Mouse (Mus musculus) fat pad, adult 2 months (tissue): ENCODE results near the gene Ucma.

Experiments used
- DNase-seq: peaks from one replicate; pipeline ENCODE4 v3.0.0-alpha.2; 2011; ENCODE audit warnings: low read depth, low spot score; ENCODE audit errors: extremely low read depth

Gene Ucma

DNA sequence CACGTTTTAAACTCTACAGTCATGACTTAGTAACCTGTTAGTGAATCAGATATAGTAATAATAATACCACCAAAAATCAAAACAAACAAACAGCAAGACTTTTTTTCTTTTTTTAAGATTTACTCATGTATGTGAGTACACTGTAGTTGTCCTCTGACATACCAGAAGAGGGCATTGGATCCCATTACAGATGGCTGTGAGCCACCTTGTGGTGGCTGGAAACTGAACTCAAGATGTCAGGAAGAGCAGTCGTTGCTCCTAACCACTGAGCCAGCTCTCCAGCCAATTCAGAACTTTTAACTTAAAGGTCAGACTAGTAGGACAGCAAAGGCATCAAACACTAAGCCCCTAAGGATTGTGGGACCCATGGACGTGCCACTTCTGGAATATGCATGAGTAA is 23.0 kb downstream of the Ucma start:
- DNase-seq, result no peak

GRCm38 (mm10) chr2:5001266-5001665 is 25.3 kb downstream of the Ucma start:
- DNase-seq, result no peak

DNA sequence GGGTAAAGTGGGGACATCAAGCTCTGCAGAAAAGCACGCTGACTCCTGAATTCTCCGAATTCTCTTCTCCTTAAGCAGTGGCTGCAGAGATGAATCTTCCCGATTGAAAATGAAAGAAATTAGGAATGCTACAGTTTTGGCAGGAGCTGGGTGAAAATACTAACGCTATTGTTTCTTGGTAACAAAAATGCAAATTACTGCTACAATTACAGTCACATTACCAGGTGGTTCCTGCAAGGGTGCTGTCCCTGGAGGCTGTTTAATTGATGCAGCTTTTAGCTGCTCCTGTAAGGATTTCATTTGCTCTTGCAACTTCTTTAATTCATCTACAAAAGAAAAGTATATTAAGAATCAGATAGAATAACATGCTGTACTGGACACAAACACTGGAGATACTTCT is 31.2 kb downstream of the Ucma start:
- DNase-seq, result no peak

GRCm38 (mm10) chr2:5011898-5012490 is 36.1 kb downstream of the Ucma start:
- DNase-seq, result no peak

GRCm38 (mm10) chr2:5012491-5013324 is 36.8 kb downstream of the Ucma start, which contains the start of gene Mcm10:
TSS of gene Mcm10 (minus strand) at chr2:5012791.
- peak; percentile 63 for DNase-seq

GRCm38 (mm10) chr2:5014616-5015015 is 38.7 kb downstream of the Ucma start:
- no peak for DNase-seq

- DNase-seq, result no peak
These were observed 39.6 kb downstream of the Ucma start for GRCm38 (mm10) chr2:5015527-5015926.

GRCm38 (mm10) chr2:5016922-5017321 is 41.0 kb downstream of the Ucma start:
- no peak for DNase-seq

GRCm38 (mm10) chr2:5019708-5020107 is 43.8 kb downstream of the Ucma start:
- no peak for DNase-seq

- DNase-seq, result no peak
These were observed 47.4 kb downstream of the Ucma start for GRCm38 (mm10) chr2:5023275-5023674.

- no peak for DNase-seq
These were observed 47.9 kb downstream of the Ucma start for GRCm38 (mm10) chr2:5023699-5024399.

DNA sequence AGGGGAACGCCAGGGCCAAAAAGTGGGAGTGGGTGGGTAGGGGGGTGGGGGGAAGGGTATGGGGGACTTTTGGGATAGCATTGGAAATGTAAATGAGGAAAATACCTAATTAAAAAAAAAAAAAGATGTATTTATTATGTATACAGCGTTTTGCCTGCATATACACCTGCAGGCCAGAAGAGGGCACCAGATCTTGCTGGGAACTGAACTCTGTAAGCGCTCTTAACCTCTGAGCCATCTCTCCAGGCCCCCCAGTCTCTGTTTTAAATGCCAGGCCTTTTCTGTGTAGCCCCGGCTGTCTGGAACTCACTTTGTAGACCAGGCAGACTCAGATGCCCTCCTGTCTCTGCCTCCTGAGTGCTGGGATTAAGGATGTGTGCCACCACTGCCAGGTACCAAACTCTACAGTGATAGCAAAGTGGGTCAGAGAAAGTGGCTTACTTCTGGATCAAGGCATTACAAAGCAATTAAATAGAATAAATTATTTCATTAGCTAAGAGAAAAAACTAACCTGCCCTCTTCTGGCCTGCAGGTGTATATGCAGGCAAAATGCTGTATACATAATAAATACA is 49.3 kb downstream of the Ucma start:
- DNase-seq, result no peak

- no peak for DNase-seq
These were observed 51.1 kb downstream of the Ucma start for GRCm38 (mm10) chr2:5027057-5027456.

DNA sequence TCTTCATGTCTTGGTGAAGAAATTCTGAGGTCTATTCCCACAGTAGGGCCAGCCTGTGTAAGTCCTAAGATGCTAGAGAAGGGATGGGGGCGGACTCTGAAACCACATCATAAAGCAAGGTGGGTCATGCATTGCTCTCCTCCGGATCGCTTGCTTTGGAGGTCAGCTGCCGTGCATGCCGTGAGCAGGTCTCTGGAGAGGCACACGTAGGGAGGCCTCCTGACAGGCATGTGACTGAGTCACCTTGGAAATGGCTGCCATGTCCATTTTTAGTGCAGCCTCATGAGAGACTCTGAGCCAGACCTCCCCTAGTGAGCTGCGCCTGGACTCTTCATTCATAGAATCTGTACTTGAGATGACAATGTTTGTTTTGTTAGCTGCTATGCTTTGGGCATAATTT is 52.1 kb downstream of the Ucma start:
- no peak for DNase-seq

DNA sequence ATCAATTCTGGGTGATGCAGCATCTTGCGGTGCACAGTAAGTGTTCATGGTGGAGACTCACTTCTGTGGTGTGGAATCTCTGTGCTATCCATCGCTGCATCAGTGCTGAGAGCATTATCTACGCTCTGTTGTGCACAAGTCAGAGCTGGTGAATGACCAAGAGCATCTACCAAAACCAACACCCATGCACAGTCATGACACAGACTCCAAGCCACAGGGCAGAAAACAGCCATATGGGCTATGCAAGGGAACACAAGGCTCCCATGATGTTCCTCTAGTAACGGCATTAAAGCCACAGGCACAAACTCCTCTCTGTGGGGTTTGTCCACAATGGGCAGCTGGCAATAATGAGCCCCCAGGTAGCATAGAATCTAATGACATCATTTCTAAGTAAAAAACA is 53.9 kb downstream of the Ucma start:
- no peak for DNase-seq

DNA sequence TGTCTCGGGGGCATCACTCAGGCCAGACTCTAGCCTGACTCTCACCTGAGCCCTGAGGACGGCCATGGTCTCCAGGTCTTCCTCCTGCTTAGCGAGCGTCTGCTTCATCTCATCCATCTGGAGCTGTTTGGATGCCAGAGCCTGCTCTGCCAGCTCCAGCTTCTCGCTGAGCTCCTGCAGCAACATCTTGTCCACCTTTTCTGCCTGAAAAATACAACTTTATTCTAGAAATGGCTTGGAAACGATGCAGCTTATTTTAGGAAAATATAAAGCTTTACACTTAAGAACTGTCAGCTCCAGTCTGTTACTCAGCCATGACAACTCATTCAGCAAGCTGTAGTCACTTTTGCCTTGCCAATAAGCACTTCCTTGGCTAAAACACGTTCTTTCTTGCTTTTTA is 55.3 kb downstream of the Ucma start:
- DNase-seq, result no peak

- DNase-seq, result no peak
These were observed 56.7 kb downstream of the Ucma start for GRCm38 (mm10) chr2:5032665-5033064.

GRCm38 (mm10) chr2:5033546-5034420 is 57.9 kb downstream of the Ucma start:
- DNase-seq, result no peak

DNA sequence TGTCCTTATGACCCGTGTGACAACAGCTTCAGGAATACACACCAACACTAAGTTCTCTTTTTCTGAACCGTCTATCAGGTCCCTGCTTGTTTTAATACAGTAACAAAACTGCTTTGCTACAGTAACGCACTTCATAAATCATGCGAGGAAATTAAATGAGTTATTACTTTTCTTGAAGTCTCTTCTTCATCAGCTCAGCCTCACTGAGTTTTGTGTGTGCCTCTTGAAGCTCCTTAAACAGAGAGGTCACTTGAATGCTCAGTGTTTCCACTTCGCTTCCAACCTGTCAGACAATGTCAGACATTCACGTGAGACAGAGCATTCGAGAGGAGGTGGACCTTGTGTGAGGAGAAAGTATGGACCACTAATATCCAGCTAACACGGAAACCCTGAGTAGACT is 58.9 kb downstream of the Ucma start:
- DNase-seq, result no peak

DNA sequence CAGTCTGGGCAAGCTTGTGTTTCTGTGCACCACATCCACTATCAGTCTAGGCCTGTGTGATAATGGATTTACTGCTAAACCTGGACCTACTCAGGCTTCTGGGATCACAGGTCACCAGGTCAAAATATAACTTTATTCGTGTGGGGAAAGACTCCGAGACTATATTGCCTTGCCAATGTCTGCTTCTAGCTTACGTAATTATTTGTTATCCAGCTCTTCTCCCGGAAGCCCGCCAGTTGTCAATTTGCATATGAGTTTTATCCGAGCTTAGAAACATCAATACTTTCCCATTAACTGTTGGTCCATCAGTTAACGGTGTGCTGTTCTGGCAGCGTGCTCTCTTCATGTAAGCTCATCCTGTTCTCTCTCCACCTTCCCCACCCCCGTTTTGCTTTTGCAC is 59.3 kb downstream of the Ucma start:
- no peak for DNase-seq
